Mouse (Mus musculus): ENCODE measurements around the gene Ccdc92b. TPM values are rescaled to one million over a fixed set of nuclear protein-coding genes. Genes with fewer than 3 reads are reported as not detected.
"Not testable (repeated sequence)": the region's sequence is repeated elsewhere in the genome, so short reads cannot be mapped to it uniquely, and the experiment has no call there.

Ccdc92b gene
- 3.8 and 4.2 TPM in 2 replicates for polyA plus RNA-seq (2014; fragmentation: Nextera tagmentation; extraction: Ambion mirVana)

- ATAC-seq (ENCODE audit: low FRiP score, low TSS enrichment), result peak; percentile 79
- peaks cover 6% of the 10 kb centered on the region; the same call in 1 of the 2 replicates for H3K4me1 ChIP-seq (ENCODE audit: control insufficient read depth, insufficient read depth, low read length)
- H3K27me3 ChIP-seq (ENCODE audit: control insufficient read depth, insufficient read depth, low read length), result peaks cover 9% of the 10 kb centered on the region; the same call in 1 of the 2 replicates
- WGBS, result under 1% methylated on average over 63 of the region's 63 CpGs
- peak within 1 kb of the TSS; percentile 66 for H3K4me2 ChIP-seq (ENCODE audit: low read length)
- H3K9ac ChIP-seq (replicated peaks; ENCODE audit: low read length), result peak within 1 kb of the TSS; percentile 63
- peak within 1 kb of the TSS; percentile 54 for H3K4me3 ChIP-seq (replicated peaks; ENCODE audit: low read depth, low read length)
- 0 out of 2 replicates have a peak within 1 kb of the TSS, but pooled peaks have one; percentile 49 for H3K27ac ChIP-seq (replicated peaks; ENCODE audit: low read depth, low read length)
- 0 out of 2 replicates have a peak, but pooled peaks cover 4% of the 10 kb centered on the region for H3K36me3 ChIP-seq (ENCODE audit: control insufficient read depth, insufficient read depth, low read length)
- H3K9me3 ChIP-seq (ENCODE audit: control insufficient read depth, low read length), result no peaks in the 10 kb centered on the region
- DNase-seq, result peak; percentile 84
These were observed at the start of gene Ccdc92b for GRCm38 (mm10) chr11:74619201-74619955. Gene Ccdc92b (plus strand): TSS chr11:74619605.

GRCm38 (mm10) chr11:74569735-74570134, 49.7 kb upstream of the Ccdc92b start:
- Histone ChIP-seq H3K4me2 (ENCODE audit: low read length) (no peak overlapping the region), H3K9ac (replicated peaks; ENCODE audit: low read length) (no peak overlapping the region), H3K36me3 (ENCODE audit: control insufficient read depth, insufficient read depth, low read length) (no peaks in the 10 kb centered on the region), H3K27me3 (ENCODE audit: control insufficient read depth, insufficient read depth, low read length) (no peaks in the 10 kb centered on the region), H3K27ac (replicated peaks; ENCODE audit: low read depth, low read length) (no peak overlapping the region), H3K4me3 (replicated peaks; ENCODE audit: low read depth, low read length) (no peak overlapping the region), H3K4me1 (ENCODE audit: control insufficient read depth, insufficient read depth, low read length) (no peaks in the 10 kb centered on the region), H3K9me3 (ENCODE audit: control insufficient read depth, low read length) (no peaks in the 10 kb centered on the region)
- no peak for DNase-seq
- WGBS, result 72% methylated on average over 6 of the region's 6 CpGs
- no peak for ATAC-seq (ENCODE audit: low FRiP score, low TSS enrichment)

- 79% methylated on average over 6 of the region's 6 CpGs for WGBS
- H3K9ac ChIP-seq (replicated peaks; ENCODE audit: low read length), result no peak overlapping the region
- no peak overlapping the region for H3K4me3 ChIP-seq (replicated peaks; ENCODE audit: low read depth, low read length)
- no peaks in the 10 kb centered on the region for H3K9me3 ChIP-seq (ENCODE audit: control insufficient read depth, low read length)
- no peaks in the 10 kb centered on the region for H3K36me3 ChIP-seq (ENCODE audit: control insufficient read depth, insufficient read depth, low read length)
- ATAC-seq (ENCODE audit: low FRiP score, low TSS enrichment) (no peak), DNase-seq (no peak)
- H3K27me3 ChIP-seq (ENCODE audit: control insufficient read depth, insufficient read depth, low read length), result no peaks in the 10 kb centered on the region
- no peak overlapping the region for H3K4me2 ChIP-seq (ENCODE audit: low read length)
- H3K27ac ChIP-seq (replicated peaks; ENCODE audit: low read depth, low read length), result no peak overlapping the region
- no peaks in the 10 kb centered on the region for H3K4me1 ChIP-seq (ENCODE audit: control insufficient read depth, insufficient read depth, low read length)
These were observed 46.8 kb upstream of the Ccdc92b start for GRCm38 (mm10) chr11:74572459-74573061.

GRCm38 (mm10) chr11:74574768-74575434, 44.5 kb upstream of the Ccdc92b start:
- Histone ChIP-seq H3K9me3 (ENCODE audit: control insufficient read depth, low read length) (no peaks in the 10 kb centered on the region), H3K4me2 (ENCODE audit: low read length) (no peak overlapping the region), H3K4me1 (ENCODE audit: control insufficient read depth, insufficient read depth, low read length) (no peaks in the 10 kb centered on the region), H3K27ac (replicated peaks; ENCODE audit: low read depth, low read length) (no peak overlapping the region), H3K4me3 (replicated peaks; ENCODE audit: low read depth, low read length) (no peak overlapping the region), H3K9ac (replicated peaks; ENCODE audit: low read length) (no peak overlapping the region), H3K27me3 (ENCODE audit: control insufficient read depth, insufficient read depth, low read length) (no peaks in the 10 kb centered on the region), H3K36me3 (ENCODE audit: control insufficient read depth, insufficient read depth, low read length) (no peaks in the 10 kb centered on the region)
- ATAC-seq (ENCODE audit: low FRiP score, low TSS enrichment), result no peak
- no peak for DNase-seq
- WGBS, result 83% methylated on average over 4 of the region's 4 CpGs

- no peak overlapping the region for H3K4me3 ChIP-seq (replicated peaks; ENCODE audit: low read depth, low read length)
- H3K36me3 ChIP-seq (ENCODE audit: control insufficient read depth, insufficient read depth, low read length), result no peaks in the 10 kb centered on the region
- no peaks in the 10 kb centered on the region for H3K4me1 ChIP-seq (ENCODE audit: control insufficient read depth, insufficient read depth, low read length)
- 80% methylated on average over 3 of the region's 3 CpGs for WGBS
- DNase-seq, result no peak
- no peak overlapping the region for H3K27ac ChIP-seq (replicated peaks; ENCODE audit: low read depth, low read length)
- no peak overlapping the region for H3K4me2 ChIP-seq (ENCODE audit: low read length)
- H3K9ac ChIP-seq (replicated peaks; ENCODE audit: low read length), result no peak overlapping the region
- no peaks in the 10 kb centered on the region for H3K9me3 ChIP-seq (ENCODE audit: control insufficient read depth, low read length)
- H3K27me3 ChIP-seq (ENCODE audit: control insufficient read depth, insufficient read depth, low read length), result no peaks in the 10 kb centered on the region
- no peak for ATAC-seq (ENCODE audit: low FRiP score, low TSS enrichment)
These were observed 43.5 kb upstream of the Ccdc92b start for GRCm38 (mm10) chr11:74575940-74576339.

GRCm38 (mm10) chr11:74577068-74577467, 42.3 kb upstream of the Ccdc92b start:
- no peak for DNase-seq
- H3K4me1 ChIP-seq (ENCODE audit: control insufficient read depth, insufficient read depth, low read length), result no peaks in the 10 kb centered on the region
- H3K36me3 ChIP-seq (ENCODE audit: control insufficient read depth, insufficient read depth, low read length), result no peaks in the 10 kb centered on the region
- H3K9me3 ChIP-seq (ENCODE audit: control insufficient read depth, low read length), result no peaks in the 10 kb centered on the region
- no peak for ATAC-seq (ENCODE audit: low FRiP score, low TSS enrichment)
- H3K27me3 ChIP-seq (ENCODE audit: control insufficient read depth, insufficient read depth, low read length), result no peaks in the 10 kb centered on the region
- 82% methylated on average over 3 of the region's 3 CpGs for WGBS
- no peak overlapping the region for H3K27ac ChIP-seq (replicated peaks; ENCODE audit: low read depth, low read length)
- H3K4me3 ChIP-seq (replicated peaks; ENCODE audit: low read depth, low read length), result no peak overlapping the region
- no peak overlapping the region for H3K9ac ChIP-seq (replicated peaks; ENCODE audit: low read length)
- H3K4me2 ChIP-seq (ENCODE audit: low read length), result no peak overlapping the region

GRCm38 (mm10) chr11:74581333-74581732, 38.1 kb upstream of the Ccdc92b start:
- H3K36me3 ChIP-seq (ENCODE audit: control insufficient read depth, insufficient read depth, low read length); H3K4me2 ChIP-seq (ENCODE audit: low read length); H3K9me3 ChIP-seq (ENCODE audit: control insufficient read depth, low read length); H3K4me3 ChIP-seq (replicated peaks; ENCODE audit: low read depth, low read length); DNase-seq; H3K9ac ChIP-seq (replicated peaks; ENCODE audit: low read length); H3K27ac ChIP-seq (replicated peaks; ENCODE audit: low read depth, low read length); ATAC-seq (ENCODE audit: low FRiP score, low TSS enrichment); H3K27me3 ChIP-seq (ENCODE audit: control insufficient read depth, insufficient read depth, low read length); H3K4me1 ChIP-seq (ENCODE audit: control insufficient read depth, insufficient read depth, low read length): not testable (repeated sequence)
- 60% methylated on average over 4 of the region's 4 CpGs for WGBS

GRCm38 (mm10) chr11:74582464-74582863, 36.9 kb upstream of the Ccdc92b start:
- Histone ChIP-seq H3K27ac (replicated peaks; ENCODE audit: low read depth, low read length) (no peak overlapping the region), H3K4me1 (ENCODE audit: control insufficient read depth, insufficient read depth, low read length) (peaks cover 8% of the 10 kb centered on the region; the same call in 1 of the 2 replicates), H3K4me2 (ENCODE audit: low read length) (no peak overlapping the region), H3K9ac (replicated peaks; ENCODE audit: low read length) (no peak overlapping the region), H3K9me3 (ENCODE audit: control insufficient read depth, low read length) (no peaks in the 10 kb centered on the region), H3K36me3 (ENCODE audit: control insufficient read depth, insufficient read depth, low read length) (no peaks in the 10 kb centered on the region), H3K27me3 (ENCODE audit: control insufficient read depth, insufficient read depth, low read length) (no peaks in the 10 kb centered on the region), H3K4me3 (replicated peaks; ENCODE audit: low read depth, low read length) (no peak overlapping the region)
- ATAC-seq (ENCODE audit: low FRiP score, low TSS enrichment), result no peak
- 87% methylated on average over 3 of the region's 3 CpGs for WGBS
- DNase-seq, result no peak
